Mouse (Mus musculus): ENCODE measurements at regions not wholly inside any gene's neighbourhood (a gene's known extent, or its start where the extent isn't known, plus 50 kb on each side); places are given as distances from the start of the nearest gene placed in this dataset.

GRCm38 (mm10) chr13:71874986-71875385, 88.5 kb downstream of the Irx1 start:
- TF ChIP-seq POLR2A (IDR thresholded peaks at IDR 0.05; ENCODE audit: borderline replicate concordance, extremely low read depth, insufficient read depth, insufficient read length, poor library complexity, severe bottlenecking): no peak
- no peak for TF ChIP-seq CTCF (IDR thresholded peaks at IDR 0.05; ENCODE audit: borderline replicate concordance, extremely low read depth, insufficient read depth, insufficient read length)
- no peak for DNase-seq (ENCODE audit: low read depth)

GRCm38 (mm10) chr13:71868763-71869162, 94.8 kb downstream of the Irx1 start:
- no peak for DNase-seq (ENCODE audit: low read depth)
- TF ChIP-seq CTCF (IDR thresholded peaks at IDR 0.05; ENCODE audit: borderline replicate concordance, extremely low read depth, insufficient read depth, insufficient read length) (no peak), POLR2A (IDR thresholded peaks at IDR 0.05; ENCODE audit: borderline replicate concordance, extremely low read depth, insufficient read depth, insufficient read length, poor library complexity, severe bottlenecking) (no peak)

- DNase-seq (ENCODE audit: low read depth): peak; percentile 31
- TF ChIP-seq POLR2A (IDR thresholded peaks at IDR 0.05; ENCODE audit: borderline replicate concordance, extremely low read depth, insufficient read depth, insufficient read length, poor library complexity, severe bottlenecking): no peak
- no peak for TF ChIP-seq CTCF (IDR thresholded peaks at IDR 0.05; ENCODE audit: borderline replicate concordance, extremely low read depth, insufficient read depth, insufficient read length)
These were observed 110.0 kb downstream of the Irx1 start for GRCm38 (mm10) chr13:71853426-71854025.

- TF ChIP-seq CTCF (IDR thresholded peaks at IDR 0.05; ENCODE audit: borderline replicate concordance, extremely low read depth, insufficient read depth, insufficient read length): no peak
- no peak for TF ChIP-seq POLR2A (IDR thresholded peaks at IDR 0.05; ENCODE audit: borderline replicate concordance, extremely low read depth, insufficient read depth, insufficient read length, poor library complexity, severe bottlenecking)
- DNase-seq (ENCODE audit: low read depth): peak; percentile 80
These were observed 159.2 kb downstream of the Irx1 start for GRCm38 (mm10) chr13:71804032-71804958.

- DNase-seq (ENCODE audit: low read depth): no peak
- TF ChIP-seq POLR2A (IDR thresholded peaks at IDR 0.05; ENCODE audit: borderline replicate concordance, extremely low read depth, insufficient read depth, insufficient read length, poor library complexity, severe bottlenecking) (no peak), CTCF (IDR thresholded peaks at IDR 0.05; ENCODE audit: borderline replicate concordance, extremely low read depth, insufficient read depth, insufficient read length) (no peak)
These were observed 165.2 kb downstream of the Irx1 start for GRCm38 (mm10) chr13:71798288-71798687.

GRCm38 (mm10) chr13:71784740-71785139, 178.8 kb downstream of the Irx1 start:
- TF ChIP-seq CTCF (IDR thresholded peaks at IDR 0.05; ENCODE audit: borderline replicate concordance, extremely low read depth, insufficient read depth, insufficient read length) (no peak), POLR2A (IDR thresholded peaks at IDR 0.05; ENCODE audit: borderline replicate concordance, extremely low read depth, insufficient read depth, insufficient read length, poor library complexity, severe bottlenecking) (no peak)
- DNase-seq (ENCODE audit: low read depth): peak; percentile 47

GRCm38 (mm10) chr13:71747003-71747965, 216.2 kb downstream of the Irx1 start:
- TF ChIP-seq POLR2A (IDR thresholded peaks at IDR 0.05; ENCODE audit: borderline replicate concordance, extremely low read depth, insufficient read depth, insufficient read length, poor library complexity, severe bottlenecking): no peak
- TF ChIP-seq CTCF (IDR thresholded peaks at IDR 0.05; ENCODE audit: borderline replicate concordance, extremely low read depth, insufficient read depth, insufficient read length): no peak
- DNase-seq (ENCODE audit: low read depth): no peak

- no peak for DNase-seq (ENCODE audit: low read depth)
- no peak for TF ChIP-seq CTCF (IDR thresholded peaks at IDR 0.05; ENCODE audit: borderline replicate concordance, extremely low read depth, insufficient read depth, insufficient read length)
- no peak for TF ChIP-seq POLR2A (IDR thresholded peaks at IDR 0.05; ENCODE audit: borderline replicate concordance, extremely low read depth, insufficient read depth, insufficient read length, poor library complexity, severe bottlenecking)
These were observed 217.0 kb downstream of the Irx1 start for GRCm38 (mm10) chr13:71746534-71746933.

- DNase-seq (ENCODE audit: low read depth): no peak
- TF ChIP-seq CTCF (IDR thresholded peaks at IDR 0.05; ENCODE audit: borderline replicate concordance, extremely low read depth, insufficient read depth, insufficient read length) (no peak), POLR2A (IDR thresholded peaks at IDR 0.05; ENCODE audit: borderline replicate concordance, extremely low read depth, insufficient read depth, insufficient read length, poor library complexity, severe bottlenecking) (no peak)
These were observed 226.6 kb downstream of the Irx1 start for GRCm38 (mm10) chr13:71736821-71737345.

GRCm38 (mm10) chr13:71734261-71734660, 229.3 kb downstream of the Irx1 start:
- TF ChIP-seq POLR2A (IDR thresholded peaks at IDR 0.05; ENCODE audit: borderline replicate concordance, extremely low read depth, insufficient read depth, insufficient read length, poor library complexity, severe bottlenecking) (no peak), CTCF (IDR thresholded peaks at IDR 0.05; ENCODE audit: borderline replicate concordance, extremely low read depth, insufficient read depth, insufficient read length) (no peak)

More at GRCm38 (mm10) chr13:71734261-71734660, 229.3 kb downstream of the Irx1 start:
- peak; percentile 7 for DNase-seq (ENCODE audit: low read depth)
